Mouse (Mus musculus) 3134 (cell line): ENCODE measurements around the gene Gm10961.
"Not testable (repeated sequence)": the region's sequence is repeated elsewhere in the genome, so short reads cannot be mapped to it uniquely, and the experiment has no call there.

Experiments
- DNase-seq: peaks from one replicate; pipeline ENCODE4 v3.0.0-alpha.2; 2011; ENCODE audit warnings: low spot score; ENCODE audit not compliant: insufficient read length; ENCODE audit errors: extremely low read depth

The Gm10961 gene

DNA sequence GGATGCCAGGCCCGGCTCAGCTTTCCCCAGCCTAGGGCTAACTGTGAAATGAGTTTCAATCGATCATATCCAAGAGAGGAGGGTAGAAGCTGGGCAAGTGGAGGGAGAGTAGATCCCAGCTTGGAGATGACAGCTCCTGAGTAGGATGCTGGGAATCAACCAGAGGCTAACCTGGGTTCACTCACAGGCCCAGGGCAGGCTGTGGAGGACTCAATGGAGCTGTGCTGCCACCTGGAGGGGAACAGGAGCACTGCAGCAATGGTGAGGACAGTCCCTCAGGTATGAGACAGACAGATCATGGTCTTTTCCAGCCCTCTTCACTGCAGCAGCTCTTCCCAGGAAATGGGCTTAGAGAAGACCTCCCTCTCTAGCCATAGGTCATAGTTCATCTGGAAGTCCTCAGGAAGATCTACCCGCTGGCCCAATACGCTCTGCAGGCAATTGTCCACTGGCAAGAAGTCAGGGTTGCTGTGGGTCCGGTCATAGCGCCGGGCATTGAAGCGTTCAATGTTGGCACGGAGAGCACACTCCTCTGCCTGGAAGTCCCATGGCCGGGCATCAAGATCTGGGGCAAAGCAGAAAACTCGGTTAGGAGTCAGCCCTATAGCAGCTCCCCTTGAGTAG lies 18.1 kb upstream of the Gm10961 start:
- DNase-seq = no peak

DNA sequence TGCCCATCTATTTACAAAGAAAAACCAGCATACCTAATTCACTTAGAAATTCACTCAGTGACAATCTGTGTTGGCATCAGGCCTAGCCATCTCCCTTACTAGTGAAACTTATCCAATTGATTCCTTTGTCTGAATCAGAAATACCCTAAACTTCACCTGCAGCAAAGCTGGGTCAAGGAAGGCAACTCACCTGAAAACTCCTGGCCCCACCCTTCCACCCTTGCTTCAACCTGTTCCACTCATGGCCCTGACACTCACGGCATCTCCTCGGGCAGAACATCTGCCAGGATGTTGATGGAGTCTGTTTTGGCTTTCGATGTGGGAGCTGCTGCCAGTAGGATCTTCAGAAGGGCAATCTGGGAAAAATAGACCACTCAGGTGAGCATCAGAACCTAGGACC lies 13.3 kb upstream of the Gm10961 start:
- no peak for DNase-seq

DNA sequence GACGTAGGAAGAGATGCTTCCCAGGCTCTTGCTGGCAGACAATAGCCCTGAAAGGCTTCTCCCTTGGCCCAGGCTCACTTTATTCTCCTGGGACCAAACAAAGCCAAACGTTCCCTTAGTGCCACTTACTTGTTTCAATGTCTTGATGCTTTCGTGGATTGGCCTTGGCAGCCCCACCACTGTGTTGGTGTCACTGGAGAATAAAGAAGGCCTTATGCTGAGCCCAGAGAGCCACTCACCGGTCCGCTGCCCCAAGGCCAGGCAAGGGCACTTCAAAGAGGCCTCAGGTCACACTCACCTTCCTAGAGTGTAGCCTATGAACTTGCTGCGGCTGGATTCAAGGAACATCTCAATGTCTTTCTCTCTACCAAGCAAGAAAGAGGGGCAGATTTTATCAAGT lies 11.2 kb upstream of the Gm10961 start:
- DNase-seq = no peak

GRCm38 (mm10) chr3:107621286-107622075 lies 9.6 kb upstream of the Gm10961 start:
- DNase-seq = no peak

DNA sequence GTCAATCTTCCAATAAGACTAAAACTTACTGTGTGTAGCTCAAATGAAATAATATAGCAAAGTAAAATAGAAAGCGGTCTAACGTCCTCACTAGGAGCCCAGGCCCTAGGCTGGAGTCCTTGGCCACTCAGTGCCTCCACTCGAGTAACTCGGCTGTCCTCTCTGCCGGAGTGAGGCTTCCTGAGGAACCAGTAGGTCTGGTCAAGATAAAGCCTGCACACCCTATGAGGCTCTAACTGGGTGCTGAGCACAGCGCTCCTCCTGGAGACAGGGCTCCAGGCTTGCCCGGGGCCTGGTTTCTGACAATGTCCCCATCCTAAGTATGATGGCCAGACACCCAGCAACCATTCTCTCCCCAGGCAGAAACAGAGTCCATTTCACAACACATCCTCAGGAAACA lies 8.6 kb upstream of the Gm10961 start:
- no peak for DNase-seq

DNA sequence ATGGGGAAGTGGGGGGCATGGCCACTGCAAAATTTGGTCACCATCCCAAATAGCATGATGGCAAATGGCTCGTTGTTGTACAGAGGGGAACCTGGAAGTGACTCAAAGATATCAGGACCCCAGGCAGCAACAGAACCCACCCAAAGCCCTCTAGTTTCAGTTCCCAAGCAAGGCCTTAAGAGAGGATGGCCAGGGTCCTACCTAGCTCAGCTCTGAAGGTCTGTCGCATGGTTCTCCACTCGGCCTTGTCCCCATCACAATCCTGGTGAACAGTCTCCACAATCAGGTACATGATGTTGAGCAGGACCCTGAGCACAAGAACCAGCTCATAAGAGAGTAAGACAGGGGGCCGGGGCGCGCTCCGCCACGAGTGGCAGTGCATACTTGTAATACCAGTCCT lies 6.7 kb upstream of the Gm10961 start:
- DNase-seq = no peak

DNA sequence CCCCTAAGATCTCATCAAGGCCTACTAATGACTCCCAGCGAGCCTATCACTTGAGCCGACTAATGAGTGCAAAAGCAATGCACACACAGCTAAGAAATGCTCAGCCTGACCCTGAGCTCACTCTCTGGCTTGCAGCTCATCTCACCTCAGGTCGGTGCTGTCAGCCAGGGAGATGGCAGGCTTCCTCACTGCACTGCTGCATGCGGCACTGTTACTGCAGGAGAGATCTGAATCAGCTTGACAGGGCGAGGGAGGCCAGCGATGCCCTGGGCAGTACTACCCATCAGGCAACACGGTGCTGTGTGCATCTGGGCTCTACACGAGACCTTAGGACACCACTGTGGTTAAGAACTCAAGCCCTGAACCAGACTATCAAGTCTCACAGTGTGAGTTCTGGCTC lies 5.6 kb upstream of the Gm10961 start:
- DNase-seq = no peak

- no peak for DNase-seq
Observed at GRCm38 (mm10) chr3:107626751-107627150, 4.4 kb upstream of the Gm10961 start.

- DNase-seq = no peak
Observed at GRCm38 (mm10) chr3:107627641-107628040, 3.5 kb upstream of the Gm10961 start.

GRCm38 (mm10) chr3:107628551-107628950 lies 2.6 kb upstream of the Gm10961 start:
- no peak for DNase-seq

DNA sequence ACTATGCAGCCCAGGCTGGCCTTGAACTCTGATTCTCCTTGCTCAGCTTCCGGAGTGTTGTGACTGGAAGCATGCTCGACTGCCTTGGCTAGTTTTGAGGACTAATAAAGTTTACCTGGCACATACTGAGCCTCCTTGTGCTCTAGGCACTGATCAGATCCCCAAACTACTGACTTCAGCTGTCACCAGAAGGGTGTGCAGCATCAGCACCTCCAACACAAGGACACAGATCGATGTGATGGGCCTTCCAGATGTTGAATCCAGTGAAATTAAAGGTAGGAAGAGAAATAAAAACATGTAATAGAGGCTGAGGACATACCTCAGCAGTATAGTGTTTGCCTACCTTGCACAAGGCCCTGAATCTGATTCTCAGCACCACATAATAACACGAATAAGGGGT lies 1.7 kb upstream of the Gm10961 start:
- no peak for DNase-seq

GRCm38 (mm10) chr3:107631523-107631958 lies 419 bp downstream of the Gm10961 start, which contains the start of gene Strip1:
Gene Strip1 (minus strand): TSS chr3:107631694.
- peak; percentile 88 for DNase-seq

GRCm38 (mm10) chr3:107632786-107633185 lies 1.7 kb downstream of the Gm10961 start:
- DNase-seq = no peak

DNA sequence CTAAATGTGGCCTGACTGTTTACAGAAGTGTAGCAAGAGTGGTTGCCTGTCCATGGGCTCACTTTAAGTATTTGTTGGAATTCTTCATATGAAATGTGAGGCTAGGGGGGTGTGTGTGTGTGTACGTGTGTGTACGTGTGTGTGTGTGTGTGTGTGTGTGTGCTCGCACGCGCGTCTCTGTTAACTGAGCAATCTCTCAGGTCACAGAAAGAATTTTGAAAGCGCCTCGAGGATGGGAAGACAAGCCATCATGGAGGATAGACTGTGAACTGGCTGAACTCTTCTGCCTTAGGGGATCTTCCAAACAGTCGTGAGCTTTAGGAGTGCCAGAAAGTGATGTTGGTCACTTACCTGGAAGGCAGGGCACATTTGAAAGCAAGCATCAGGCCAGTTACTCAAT lies 2.8 kb downstream of the Gm10961 start:
- no peak for DNase-seq

GRCm38 (mm10) chr3:107635836-107636235 lies 4.7 kb downstream of the Gm10961 start:
- no peak for DNase-seq

GRCm38 (mm10) chr3:107636236-107636635 lies 5.1 kb downstream of the Gm10961 start:
- DNase-seq = no peak

DNA sequence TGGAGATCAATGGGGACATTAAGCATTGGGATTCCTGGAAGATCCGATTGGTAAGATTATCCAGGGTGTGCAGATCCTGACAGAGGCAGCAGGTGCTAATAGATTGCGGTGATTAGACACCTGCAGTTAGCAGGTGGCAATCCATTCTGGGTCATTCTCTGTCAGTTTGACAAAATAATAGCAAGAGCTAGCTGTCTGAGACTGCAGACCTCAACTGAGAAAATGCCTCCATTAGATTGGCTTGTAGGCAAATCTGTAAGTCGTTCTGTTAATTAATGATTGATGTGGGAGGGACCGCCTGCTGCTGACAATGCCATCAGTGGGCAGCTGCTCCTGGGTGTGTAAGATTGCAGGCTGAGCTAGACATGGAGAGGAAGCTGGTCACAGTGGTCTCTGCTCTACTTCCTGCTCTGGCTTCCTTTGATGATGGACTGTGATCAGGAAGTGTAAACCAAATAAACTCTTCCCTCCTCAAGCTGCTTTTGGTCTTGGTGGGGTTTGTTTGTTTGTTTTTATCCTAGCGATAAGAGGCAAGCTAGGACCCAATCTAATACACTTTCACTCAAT lies 6.6 kb downstream of the Gm10961 start:
- DNase-seq = no peak

DNA sequence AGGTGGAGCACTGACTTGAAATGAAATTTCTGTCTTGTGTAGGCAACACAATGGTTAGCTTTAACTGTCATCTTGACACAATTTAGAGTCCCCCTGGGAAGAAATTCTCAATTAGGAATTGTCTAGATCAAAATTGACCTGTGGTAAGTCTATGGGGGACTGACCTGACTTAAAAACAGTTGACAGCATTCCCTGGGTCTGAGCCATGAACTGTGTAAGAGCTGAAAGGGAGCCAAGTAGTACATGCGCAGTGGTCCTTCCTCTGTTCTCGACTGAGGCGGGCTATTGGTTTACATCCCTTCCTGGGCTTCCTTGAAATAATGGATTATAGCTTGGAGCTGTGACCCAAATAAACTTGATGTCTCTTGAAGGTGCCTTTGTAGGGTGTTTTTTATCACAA lies 15.8 kb downstream of the Gm10961 start:
- DNase-seq = no peak

GRCm38 (mm10) chr3:107650276-107650675 lies 19.2 kb downstream of the Gm10961 start:
- not testable (repeated sequence) for DNase-seq

DNA sequence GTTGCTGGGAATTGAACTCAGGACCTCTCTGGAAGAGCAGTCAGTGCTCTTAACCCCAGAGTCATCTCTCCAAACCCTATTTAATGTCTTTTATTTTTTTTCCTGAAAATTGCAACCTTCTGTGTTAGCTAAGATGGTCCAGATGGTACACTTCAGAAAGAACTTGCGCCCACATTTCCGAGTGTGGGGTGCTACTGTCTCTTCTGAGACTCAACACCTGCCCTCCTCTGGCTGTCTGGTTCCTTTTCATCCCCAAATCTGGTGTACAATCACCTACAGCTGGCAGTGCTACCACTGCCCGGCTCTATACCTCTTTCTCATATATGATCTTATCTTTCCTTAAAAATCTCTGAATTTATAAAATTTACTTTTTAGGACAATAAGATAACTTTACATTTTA lies 21.8 kb downstream of the Gm10961 start:
- no peak for DNase-seq

- no peak for DNase-seq
Observed at GRCm38 (mm10) chr3:107654861-107655260, 23.7 kb downstream of the Gm10961 start.

- DNase-seq = no peak
Observed at GRCm38 (mm10) chr3:107655491-107655890, 24.4 kb downstream of the Gm10961 start.
